Mouse (Mus musculus): ENCODE measurements at regions not wholly inside any gene's neighbourhood (a gene's known extent, or its start where the extent isn't known, plus 50 kb on each side); places are given as distances from the start of the nearest gene placed in this dataset.

DNA sequence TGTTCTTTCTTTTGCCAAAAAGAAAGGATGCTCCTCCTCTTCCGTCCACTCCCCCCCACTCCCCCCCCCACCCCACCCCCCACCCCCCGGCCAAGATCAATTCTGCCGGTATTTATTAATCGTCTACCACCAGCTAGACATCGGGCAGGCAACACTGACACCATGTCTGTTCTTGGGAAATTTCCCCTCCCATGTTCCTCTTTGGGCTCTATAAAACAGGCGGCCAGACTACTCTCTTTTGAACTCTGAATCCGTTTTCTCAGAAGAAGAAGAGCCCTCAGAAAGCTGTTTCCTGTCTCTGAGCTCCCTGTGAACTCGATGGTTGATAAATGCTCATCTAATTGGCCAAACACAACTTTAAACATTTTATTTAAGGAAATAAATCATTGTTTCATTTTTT, 179.5 kb upstream of the Runx1 start:
- Histone ChIP-seq H3K9me3 (ENCODE audit: control insufficient read depth, low read length) (no peaks in the 10 kb centered on the region), H3K27me3 (replicated peaks; ENCODE audit: control insufficient read depth, insufficient read depth, low read length) (0 out of 2 replicates have a peak, but pooled peaks cover 2% of the 10 kb centered on the region), H3K4me3 (ENCODE audit: low read depth, low read length) (no peak overlapping the region), H3K4me2 (ENCODE audit: low read length) (no peak overlapping the region), H3K27ac (ENCODE audit: low read depth) (no peak overlapping the region), H3K9ac (ENCODE audit: low read length) (no peak overlapping the region), H3K4me1 (replicated peaks; ENCODE audit: control insufficient read depth, insufficient read depth, low read length) (peaks cover 10% of the 10 kb centered on the region; the same call in 1 of the 2 replicates), H3K36me3 (ENCODE audit: control insufficient read depth, insufficient read depth, low read length) (no peaks in the 10 kb centered on the region)
- WGBS, result 11% methylated on average over 8 of the region's 8 CpGs
- DNase-seq (ENCODE audit: low spot score), result no peak
- no peak for ATAC-seq (replicated peaks; ENCODE audit: low FRiP score, low TSS enrichment, low read depth)

DNA sequence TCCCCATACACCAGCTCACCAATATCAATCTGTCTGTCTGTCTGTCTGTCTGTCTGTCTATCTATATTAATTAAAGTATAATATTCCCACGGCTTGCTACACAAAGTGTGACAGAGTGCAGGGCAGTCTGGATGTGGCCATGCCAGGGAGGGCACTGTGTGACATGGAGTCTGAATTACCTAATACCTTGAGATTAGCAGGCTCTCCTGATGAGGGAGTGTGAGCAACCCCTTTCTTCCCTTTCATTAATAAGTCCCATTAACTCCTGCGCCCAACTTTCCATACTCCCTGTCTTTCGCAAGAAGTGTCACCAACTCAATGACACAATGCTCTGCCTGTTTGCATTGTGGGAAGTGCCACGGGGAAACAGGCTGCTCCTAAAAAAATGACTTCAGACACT, 177.9 kb upstream of the Runx1 start:
- H3K4me3 ChIP-seq (ENCODE audit: low read depth, low read length), result no peak overlapping the region
- no peak overlapping the region for H3K4me2 ChIP-seq (ENCODE audit: low read length)
- ATAC-seq (replicated peaks; ENCODE audit: low FRiP score, low TSS enrichment, low read depth) (no peak), DNase-seq (ENCODE audit: low spot score) (no peak)
- 0 out of 2 replicates have a peak, but pooled peaks cover 2% of the 10 kb centered on the region for H3K27me3 ChIP-seq (replicated peaks; ENCODE audit: control insufficient read depth, insufficient read depth, low read length)
- H3K9ac ChIP-seq (ENCODE audit: low read length), result no peak overlapping the region
- H3K4me1 ChIP-seq (replicated peaks; ENCODE audit: control insufficient read depth, insufficient read depth, low read length), result peaks cover 10% of the 10 kb centered on the region; the same call in 1 of the 2 replicates
- WGBS, result 82% methylated on average over 4 of the region's 4 CpGs
- H3K36me3 ChIP-seq (ENCODE audit: control insufficient read depth, insufficient read depth, low read length), result no peaks in the 10 kb centered on the region
- H3K9me3 ChIP-seq (ENCODE audit: control insufficient read depth, low read length), result no peaks in the 10 kb centered on the region
- H3K27ac ChIP-seq (ENCODE audit: low read depth), result no peak overlapping the region

DNA sequence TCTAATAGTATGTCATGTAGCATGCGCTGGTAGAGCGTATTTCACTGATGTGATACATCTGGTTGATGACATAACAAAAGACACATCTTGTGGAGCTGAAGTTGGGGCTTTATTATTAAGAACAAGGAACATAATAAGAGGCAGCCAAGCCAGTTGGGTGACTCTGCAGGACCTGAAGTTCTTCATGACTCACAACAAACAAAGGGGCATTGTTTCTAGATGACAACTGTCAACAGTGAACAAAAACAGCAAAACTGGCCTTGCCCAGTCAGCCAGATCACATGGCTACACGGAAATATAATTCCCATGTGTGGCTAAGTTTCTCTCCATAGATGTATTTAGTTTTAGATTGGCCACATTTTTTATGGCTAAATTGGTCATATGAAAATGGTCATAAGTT, 172.7 kb upstream of the Runx1 start:
- Histone ChIP-seq H3K27me3 (replicated peaks; ENCODE audit: control insufficient read depth, insufficient read depth, low read length) (0 out of 2 replicates have a peak, but pooled peaks cover 3% of the 10 kb centered on the region), H3K4me1 (replicated peaks; ENCODE audit: control insufficient read depth, insufficient read depth, low read length) (no peaks in the 10 kb centered on the region), H3K4me3 (ENCODE audit: low read depth, low read length) (no peak overlapping the region), H3K4me2 (ENCODE audit: low read length) (no peak overlapping the region), H3K9me3 (ENCODE audit: control insufficient read depth, low read length) (no peaks in the 10 kb centered on the region), H3K27ac (ENCODE audit: low read depth) (no peak overlapping the region), H3K36me3 (ENCODE audit: control insufficient read depth, insufficient read depth, low read length) (no peaks in the 10 kb centered on the region), H3K9ac (ENCODE audit: low read length) (no peak overlapping the region)
- ATAC-seq (replicated peaks; ENCODE audit: low FRiP score, low TSS enrichment, low read depth) (no peak), DNase-seq (ENCODE audit: low spot score) (no peak)
- WGBS, result 83% methylated on average over 3 of the region's 3 CpGs

DNA sequence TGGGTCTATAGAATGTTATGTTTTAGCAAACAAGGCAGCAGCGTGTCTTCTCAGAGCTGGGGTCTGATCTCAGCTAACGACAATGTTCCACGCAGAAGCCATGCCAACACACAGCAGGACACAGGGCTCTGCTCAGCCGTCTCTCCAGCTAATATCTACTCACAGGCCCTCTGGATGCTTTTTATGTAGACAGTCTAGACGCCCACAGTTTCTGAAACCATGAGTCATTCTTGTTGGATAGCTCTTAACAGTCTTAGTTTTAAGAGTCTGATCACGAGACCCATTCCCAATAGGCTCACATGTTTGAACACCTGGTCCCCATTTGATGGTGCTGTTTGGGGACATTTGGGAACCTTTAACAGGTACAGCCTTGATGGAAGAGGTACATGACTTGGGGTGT, 171.7 kb upstream of the Runx1 start:
- 76% methylated on average over 6 of the region's 6 CpGs for WGBS
- DNase-seq (ENCODE audit: low spot score) (no peak), ATAC-seq (replicated peaks; ENCODE audit: low FRiP score, low TSS enrichment, low read depth) (no peak)
- Histone ChIP-seq H3K4me3 (ENCODE audit: low read depth, low read length) (no peak overlapping the region), H3K27ac (ENCODE audit: low read depth) (no peak overlapping the region), H3K27me3 (replicated peaks; ENCODE audit: control insufficient read depth, insufficient read depth, low read length) (0 out of 2 replicates have a peak, but pooled peaks cover 3% of the 10 kb centered on the region), H3K36me3 (ENCODE audit: control insufficient read depth, insufficient read depth, low read length) (no peaks in the 10 kb centered on the region), H3K9me3 (ENCODE audit: control insufficient read depth, low read length) (no peaks in the 10 kb centered on the region), H3K4me2 (ENCODE audit: low read length) (no peak overlapping the region), H3K4me1 (replicated peaks; ENCODE audit: control insufficient read depth, insufficient read depth, low read length) (no peaks in the 10 kb centered on the region), H3K9ac (ENCODE audit: low read length) (no peak overlapping the region)

DNA sequence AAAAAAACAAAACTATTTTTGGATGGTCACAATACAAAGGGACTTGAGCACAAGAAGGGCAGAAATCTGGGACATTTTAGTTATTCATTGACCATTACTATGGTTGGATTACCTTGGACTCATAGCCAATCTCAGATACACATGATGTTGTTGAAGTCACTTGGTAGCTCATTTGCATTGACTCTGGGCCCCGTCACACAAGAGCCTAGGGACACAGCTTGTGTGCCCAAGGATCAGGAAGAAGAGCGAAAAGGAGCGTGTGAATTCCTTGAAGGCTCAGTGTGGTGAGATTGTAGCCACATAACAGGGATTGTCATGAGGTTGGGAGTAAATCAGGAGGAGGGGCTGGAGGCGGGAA, 170.0 kb upstream of the Runx1 start:
- no peak for DNase-seq (ENCODE audit: low spot score)

DNA sequence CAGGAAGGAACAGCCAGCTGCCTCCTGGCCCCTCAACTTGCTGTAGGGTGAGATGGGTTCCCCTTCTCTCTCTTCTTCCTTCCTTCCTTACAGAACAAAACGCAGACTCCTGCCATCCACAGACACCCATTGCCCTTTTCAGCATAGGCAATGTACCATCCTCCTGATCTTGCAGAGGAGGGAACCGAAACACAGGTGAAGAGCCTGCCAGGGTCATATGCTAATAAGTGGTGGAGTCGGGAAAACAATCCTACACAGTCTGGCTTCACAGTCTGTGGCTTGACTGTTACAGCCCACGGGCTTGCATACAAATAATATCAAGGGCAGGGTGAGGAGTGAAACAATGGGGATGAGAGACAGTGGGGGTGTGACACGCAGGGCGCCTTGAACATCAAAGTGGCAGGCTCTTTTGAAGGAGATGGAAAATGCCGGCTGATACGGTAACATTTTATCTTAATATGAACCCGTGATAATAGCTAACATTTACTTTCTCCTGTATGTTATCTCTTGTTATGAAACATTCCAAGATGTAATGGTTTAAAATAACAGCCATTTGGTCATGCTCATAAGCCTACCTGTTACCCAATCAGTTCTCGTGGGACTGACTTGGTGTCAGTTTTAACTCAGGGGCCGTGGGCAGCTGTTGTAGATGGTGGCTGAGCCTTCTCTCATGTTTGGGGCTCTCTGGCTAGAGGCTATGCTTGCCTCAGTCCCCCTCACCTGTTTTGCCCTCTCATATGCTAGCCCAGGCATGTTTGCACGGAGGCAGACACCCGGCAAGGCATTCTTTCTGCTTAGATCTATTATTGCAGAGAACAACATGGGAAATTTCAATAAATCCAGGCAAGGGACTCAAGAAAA, 169.4 kb upstream of the Runx1 start:
- H3K4me1 ChIP-seq (replicated peaks; ENCODE audit: control insufficient read depth, insufficient read depth, low read length), result no peaks in the 10 kb centered on the region
- H3K9ac ChIP-seq (ENCODE audit: low read length), result no peak overlapping the region
- H3K9me3 ChIP-seq (ENCODE audit: control insufficient read depth, low read length), result no peaks in the 10 kb centered on the region
- no peak for DNase-seq (ENCODE audit: low spot score)
- WGBS, result 81% methylated on average over 13 of the region's 13 CpGs
- H3K27ac ChIP-seq (ENCODE audit: low read depth), result no peak overlapping the region
- 0 out of 2 replicates have a peak, but pooled peaks cover 3% of the 10 kb centered on the region for H3K27me3 ChIP-seq (replicated peaks; ENCODE audit: control insufficient read depth, insufficient read depth, low read length)
- no peak overlapping the region for H3K4me2 ChIP-seq (ENCODE audit: low read length)
- no peak overlapping the region for H3K4me3 ChIP-seq (ENCODE audit: low read depth, low read length)
- no peak for ATAC-seq (replicated peaks; ENCODE audit: low FRiP score, low TSS enrichment, low read depth)
- no peaks in the 10 kb centered on the region for H3K36me3 ChIP-seq (ENCODE audit: control insufficient read depth, insufficient read depth, low read length)

More for the DNA sequence above, 170.0 kb upstream of the Runx1 start:
- 0 out of 2 replicates have a peak, but pooled peaks cover 3% of the 10 kb centered on the region for H3K27me3 ChIP-seq (replicated peaks; ENCODE audit: control insufficient read depth, insufficient read depth, low read length)
- no peaks in the 10 kb centered on the region for H3K36me3 ChIP-seq (ENCODE audit: control insufficient read depth, insufficient read depth, low read length)
- WGBS, result 73% methylated on average over 4 of the region's 4 CpGs
- no peak for ATAC-seq (replicated peaks; ENCODE audit: low FRiP score, low TSS enrichment, low read depth)
- no peak overlapping the region for H3K4me2 ChIP-seq (ENCODE audit: low read length)
- H3K4me3 ChIP-seq (ENCODE audit: low read depth, low read length), result no peak overlapping the region
- no peak overlapping the region for H3K27ac ChIP-seq (ENCODE audit: low read depth)
- H3K4me1 ChIP-seq (replicated peaks; ENCODE audit: control insufficient read depth, insufficient read depth, low read length), result no peaks in the 10 kb centered on the region
- no peak overlapping the region for H3K9ac ChIP-seq (ENCODE audit: low read length)
- H3K9me3 ChIP-seq (ENCODE audit: control insufficient read depth, low read length), result no peaks in the 10 kb centered on the region

DNA sequence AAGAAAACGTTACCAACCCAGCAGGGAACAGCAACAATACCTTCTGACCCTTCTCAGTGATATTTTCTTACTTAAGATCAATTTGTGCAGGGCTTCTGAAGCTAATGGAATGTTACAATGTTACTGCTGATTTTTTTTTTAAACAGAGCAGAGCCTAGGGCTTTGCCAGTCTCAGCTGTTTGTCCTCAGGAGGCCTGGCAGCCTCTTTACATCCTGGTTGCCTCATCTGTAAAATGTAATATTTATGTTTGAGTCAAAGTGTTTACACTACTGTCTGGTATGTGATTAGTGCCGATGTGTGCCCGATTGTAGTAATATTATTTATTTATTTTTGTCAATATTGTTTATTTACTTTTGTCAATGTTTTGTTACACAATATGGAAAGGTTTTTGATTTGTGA, 166.9 kb upstream of the Runx1 start:
- no peak overlapping the region for H3K9ac ChIP-seq (ENCODE audit: low read length)
- H3K27ac ChIP-seq (ENCODE audit: low read depth), result no peak overlapping the region
- 25% methylated on average over 3 of the region's 3 CpGs for WGBS
- H3K4me2 ChIP-seq (ENCODE audit: low read length), result no peak overlapping the region
- DNase-seq (ENCODE audit: low spot score) (no peak), ATAC-seq (replicated peaks; ENCODE audit: low FRiP score, low TSS enrichment, low read depth) (no peak)
- no peaks in the 10 kb centered on the region for H3K36me3 ChIP-seq (ENCODE audit: control insufficient read depth, insufficient read depth, low read length)
- H3K4me3 ChIP-seq (ENCODE audit: low read depth, low read length), result no peak overlapping the region
- no peaks in the 10 kb centered on the region for H3K4me1 ChIP-seq (replicated peaks; ENCODE audit: control insufficient read depth, insufficient read depth, low read length)
- no peaks in the 10 kb centered on the region for H3K9me3 ChIP-seq (ENCODE audit: control insufficient read depth, low read length)
- H3K27me3 ChIP-seq (replicated peaks; ENCODE audit: control insufficient read depth, insufficient read depth, low read length), result 0 out of 2 replicates have a peak, but pooled peaks cover 3% of the 10 kb centered on the region

DNA sequence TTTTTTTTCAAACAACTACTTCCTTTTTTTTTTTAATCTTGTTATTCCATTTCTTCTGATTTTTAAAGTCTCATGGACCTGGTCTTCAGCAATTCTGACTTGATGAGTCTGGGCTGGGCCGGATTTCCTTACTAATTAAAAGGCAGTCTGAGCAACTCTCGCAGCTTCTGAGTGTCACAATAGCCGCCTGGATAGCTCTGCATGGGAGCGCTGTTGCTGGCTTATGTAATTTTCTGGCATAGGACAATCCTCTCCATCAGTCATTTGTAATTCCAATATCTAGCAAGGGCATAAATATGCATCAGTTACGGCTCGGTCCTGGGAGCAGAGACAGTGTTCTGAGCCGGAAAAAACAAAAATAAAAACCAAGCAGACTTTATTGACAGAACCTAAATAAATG, 165.5 kb upstream of the Runx1 start:
- H3K4me2 ChIP-seq (ENCODE audit: low read length), result no peak overlapping the region
- WGBS, result 80% methylated on average over 7 of the region's 7 CpGs
- no peaks in the 10 kb centered on the region for H3K9me3 ChIP-seq (ENCODE audit: control insufficient read depth, low read length)

DNA sequence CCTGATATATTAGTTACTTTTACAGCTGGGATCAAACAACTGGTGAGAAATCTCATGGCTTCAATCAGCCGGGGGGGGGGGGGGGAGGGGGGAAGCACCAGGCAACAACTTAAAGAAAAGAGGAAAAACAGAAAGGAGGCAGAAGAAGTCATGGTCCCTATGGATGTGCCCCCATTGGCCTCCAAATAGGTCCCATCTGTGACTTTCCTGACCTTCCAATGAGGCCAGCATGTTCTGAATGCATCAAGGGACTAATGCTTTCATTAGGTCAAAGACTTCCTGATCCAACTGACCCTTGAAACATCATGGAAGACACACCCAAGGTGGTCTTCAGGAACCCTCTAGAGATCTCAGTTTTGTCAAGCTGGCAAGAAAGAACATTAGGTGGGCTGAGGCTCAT, 162.5 kb upstream of the Runx1 start:
- no peak overlapping the region for H3K9ac ChIP-seq (ENCODE audit: low read length)
- H3K4me1 ChIP-seq (replicated peaks; ENCODE audit: control insufficient read depth, insufficient read depth, low read length), result no peaks in the 10 kb centered on the region
- H3K27ac ChIP-seq (ENCODE audit: low read depth), result no peak overlapping the region
- no peaks in the 10 kb centered on the region for H3K9me3 ChIP-seq (ENCODE audit: control insufficient read depth, low read length)
- WGBS, result 57% methylated on average over 1 of the region's 1 CpGs
- H3K27me3 ChIP-seq (replicated peaks; ENCODE audit: control insufficient read depth, insufficient read depth, low read length), result no peaks in the 10 kb centered on the region
- H3K4me2 ChIP-seq (ENCODE audit: low read length), result no peak overlapping the region
- H3K36me3 ChIP-seq (ENCODE audit: control insufficient read depth, insufficient read depth, low read length), result no peaks in the 10 kb centered on the region
- no peak for DNase-seq (ENCODE audit: low spot score)
- no peak overlapping the region for H3K4me3 ChIP-seq (ENCODE audit: low read depth, low read length)
- ATAC-seq (replicated peaks; ENCODE audit: low FRiP score, low TSS enrichment, low read depth), result no peak

More for the DNA sequence above, 165.5 kb upstream of the Runx1 start:
- DNase-seq (ENCODE audit: low spot score) (no peak), ATAC-seq (replicated peaks; ENCODE audit: low FRiP score, low TSS enrichment, low read depth) (no peak)
- H3K9ac ChIP-seq (ENCODE audit: low read length), result no peak overlapping the region
- H3K27ac ChIP-seq (ENCODE audit: low read depth), result no peak overlapping the region
- no peak overlapping the region for H3K4me3 ChIP-seq (ENCODE audit: low read depth, low read length)
- no peaks in the 10 kb centered on the region for H3K36me3 ChIP-seq (ENCODE audit: control insufficient read depth, insufficient read depth, low read length)
- H3K4me1 ChIP-seq (replicated peaks; ENCODE audit: control insufficient read depth, insufficient read depth, low read length), result no peaks in the 10 kb centered on the region
- H3K27me3 ChIP-seq (replicated peaks; ENCODE audit: control insufficient read depth, insufficient read depth, low read length), result 0 out of 2 replicates have a peak, but pooled peaks cover 3% of the 10 kb centered on the region

All from intestine, embryonic 14.5 days (tissue).